Mouse (Mus musculus): Measurements from ENCODE around the gene Itgax.

Itgax gene

DNA sequence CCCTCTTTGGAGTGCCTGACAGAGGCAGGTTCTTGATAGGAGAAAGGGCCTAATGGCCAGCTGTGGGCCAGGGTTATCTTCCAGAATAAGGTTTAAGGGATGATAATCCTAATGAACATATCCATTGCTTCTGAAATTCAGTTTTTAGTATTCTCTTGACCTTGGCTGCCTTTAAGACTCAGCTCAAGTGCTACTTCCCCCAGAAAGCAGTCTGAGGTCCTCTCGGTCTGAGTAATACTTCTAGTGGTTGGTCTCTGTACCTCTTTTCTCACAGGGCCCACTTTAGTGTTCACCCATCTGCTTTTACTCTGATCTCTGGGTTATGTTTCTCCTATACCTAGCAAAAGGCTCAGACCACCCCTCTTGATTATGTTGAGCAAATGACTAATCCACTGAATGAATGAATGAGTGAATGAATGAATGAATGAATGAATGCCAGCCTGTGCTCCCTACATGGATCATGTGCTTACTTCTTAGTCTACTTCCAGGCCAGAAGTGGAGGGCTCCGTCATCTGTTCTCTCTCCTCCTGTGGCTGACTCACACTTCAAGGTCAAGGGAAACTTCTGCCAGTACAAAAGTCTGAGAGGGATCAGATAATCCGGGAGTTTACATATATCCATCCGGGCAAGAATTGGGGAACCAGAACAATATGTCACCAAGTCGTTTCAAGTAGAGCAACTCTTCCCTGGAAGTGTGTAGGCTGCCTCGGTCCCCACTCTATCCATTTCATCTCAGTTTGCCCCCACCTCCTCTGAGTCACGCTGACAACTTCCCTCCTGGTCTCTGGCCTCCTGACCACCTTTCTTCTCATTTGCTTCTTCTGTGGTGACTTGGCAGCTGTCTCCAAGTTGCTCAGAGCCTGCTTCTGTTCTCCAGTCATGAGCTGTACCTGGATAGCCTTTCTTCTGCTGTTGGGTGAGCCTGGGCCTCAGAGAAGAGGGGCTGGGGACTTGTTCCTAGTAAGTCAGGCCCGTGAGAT, at the start of gene Itgax:
TSS of gene Itgax (plus strand) at position 807 of the 980 bp plus-strand sequence.
- DNase-seq (ENCODE audit: low spot score) = no peak

DNA sequence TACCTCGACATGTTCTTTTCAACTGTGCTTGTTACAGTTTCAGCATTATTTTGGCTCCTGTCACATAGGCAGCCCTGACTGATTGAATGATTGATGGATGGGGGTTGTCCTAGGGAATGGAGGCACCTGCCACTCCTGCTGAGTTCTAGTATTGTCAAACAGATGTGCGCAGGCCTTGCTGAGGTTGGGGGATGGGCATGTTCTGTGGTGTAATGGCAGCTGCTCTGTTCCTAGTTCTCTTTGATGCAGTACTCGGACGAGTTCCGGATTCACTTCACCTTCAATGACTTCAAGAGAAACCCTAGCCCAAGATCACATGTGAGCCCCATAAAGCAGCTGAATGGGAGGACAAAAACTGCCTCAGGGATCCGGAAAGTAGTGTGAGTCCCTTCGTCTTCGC, 49.3 kb upstream of the Itgax start:
- DNase-seq (ENCODE audit: low spot score) = no peak

GRCm38 (mm10) chr7:128089141-128089540, 40.2 kb upstream of the Itgax start:
- no peak for DNase-seq (ENCODE audit: low spot score)

- peak; percentile 17 for DNase-seq (ENCODE audit: low spot score)
Observed at GRCm38 (mm10) chr7:128098135-128098534, 31.2 kb upstream of the Itgax start.

DNA sequence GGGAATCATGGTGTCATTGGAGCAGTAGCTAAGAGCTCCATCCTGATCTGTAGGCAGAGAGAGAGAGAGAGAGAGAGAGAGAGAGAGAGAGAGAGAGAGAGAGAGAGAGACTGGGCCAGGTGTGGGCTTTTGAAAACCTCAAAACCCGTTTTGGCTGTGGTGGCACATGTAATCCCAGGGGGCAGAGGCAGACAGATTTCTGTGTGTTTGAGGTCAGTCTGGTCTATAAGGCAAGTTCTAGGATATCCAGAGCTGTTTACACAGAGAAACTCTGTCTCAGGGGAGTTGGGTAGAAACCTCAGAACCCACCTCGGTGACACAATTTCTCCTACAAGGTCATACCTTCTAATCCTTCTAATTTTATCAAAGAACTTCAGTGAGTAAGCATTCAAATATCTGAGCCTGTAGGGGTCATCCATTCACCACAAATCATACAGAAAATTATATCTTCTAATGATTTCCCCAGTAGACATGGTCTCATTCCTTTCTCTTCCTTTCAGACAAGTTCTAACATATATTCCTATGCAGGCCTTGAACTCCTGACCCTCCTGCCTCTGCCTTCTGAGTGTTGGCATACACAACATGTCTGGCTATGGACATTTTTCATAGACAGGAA, 28.5 kb upstream of the Itgax start:
- DNase-seq (ENCODE audit: low spot score) = no peak

DNA sequence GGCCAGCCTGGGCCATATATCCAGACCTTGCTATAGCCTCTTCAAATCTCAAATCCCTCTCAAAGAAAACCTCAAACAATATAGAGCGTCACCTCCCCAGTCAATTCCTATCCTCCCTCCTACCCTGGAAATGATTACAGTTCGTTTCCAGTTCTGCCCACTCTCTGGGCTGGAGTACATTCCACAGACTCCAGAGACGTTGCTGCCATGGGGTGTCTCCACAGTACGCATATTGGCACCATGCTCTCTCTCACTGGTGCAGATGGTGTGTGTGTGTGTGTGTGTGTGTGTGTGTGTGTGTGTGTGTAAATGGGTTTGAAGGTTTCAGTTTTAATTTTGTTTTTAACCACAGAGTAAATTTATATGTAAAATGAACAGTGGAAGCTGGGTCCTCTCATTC, 24.1 kb upstream of the Itgax start:
- no peak for DNase-seq (ENCODE audit: low spot score)

DNA sequence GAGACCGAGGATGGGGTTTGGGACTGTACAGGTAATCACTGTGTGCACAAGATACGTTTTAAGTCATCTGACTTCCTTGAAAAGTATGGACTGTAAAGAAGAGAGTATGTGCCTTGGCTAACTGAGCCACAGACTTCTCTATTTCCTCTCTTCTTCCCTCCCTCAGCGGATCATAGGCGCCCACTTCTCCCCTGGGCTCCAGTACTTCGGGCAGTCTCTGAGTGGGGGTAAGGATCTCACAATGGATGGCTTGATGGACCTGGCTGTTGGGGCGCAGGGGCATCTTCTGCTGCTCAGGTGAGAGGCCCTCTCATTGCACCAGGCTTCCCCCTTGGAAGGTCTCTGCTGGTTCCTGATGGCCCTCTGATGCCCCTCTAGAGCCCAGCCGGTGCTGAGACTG, 21.9 kb upstream of the Itgax start:
- DNase-seq (ENCODE audit: low spot score) = no peak

DNA sequence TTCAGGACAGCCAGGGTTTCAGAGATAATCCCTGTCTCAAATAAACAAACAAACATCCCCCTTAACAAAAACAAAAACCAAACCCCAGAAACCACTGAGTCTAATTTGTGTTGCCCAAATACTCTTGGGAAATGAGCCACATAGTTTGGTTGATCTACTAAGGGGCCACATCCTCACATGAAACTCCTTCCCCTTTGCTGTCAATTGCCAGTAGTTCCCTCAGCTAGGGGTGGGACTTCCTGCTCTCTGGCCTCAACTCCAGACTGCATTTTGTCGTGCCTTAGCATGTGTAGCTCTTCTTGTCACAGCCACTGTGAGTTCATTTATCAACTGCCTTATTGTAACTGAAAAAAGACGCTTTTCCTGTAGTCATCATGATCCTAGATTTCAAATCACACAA, 19.0 kb upstream of the Itgax start:
- no peak for DNase-seq (ENCODE audit: low spot score)

- DNase-seq (ENCODE audit: low spot score) = no peak
Observed at GRCm38 (mm10) chr7:128112131-128112530, 17.2 kb upstream of the Itgax start.

- no peak for DNase-seq (ENCODE audit: low spot score)
Observed at GRCm38 (mm10) chr7:128114371-128115105, 14.8 kb upstream of the Itgax start.

GRCm38 (mm10) chr7:128115211-128115958, 14.0 kb upstream of the Itgax start:
- DNase-seq (ENCODE audit: low spot score) = no peak

DNA sequence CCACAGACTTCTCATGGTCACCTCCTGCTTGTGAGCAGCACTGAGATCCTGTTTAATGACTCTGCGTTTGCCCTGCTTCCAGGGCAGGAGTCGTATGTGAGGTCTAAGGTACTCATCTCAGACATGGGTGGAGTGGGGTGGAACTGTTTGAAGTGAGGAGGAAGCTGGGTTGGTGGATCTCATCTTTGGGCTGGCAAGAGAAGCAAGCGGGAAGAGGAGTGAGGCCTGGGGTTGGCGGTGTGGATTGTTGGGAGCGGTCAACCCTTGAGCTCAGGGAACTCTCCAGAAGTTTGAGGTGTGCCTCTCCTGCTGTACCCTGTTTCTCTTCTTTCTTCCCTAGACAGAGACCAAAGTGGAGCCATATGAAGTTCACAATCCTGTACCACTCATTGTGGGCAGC, 13.0 kb upstream of the Itgax start:
- DNase-seq (ENCODE audit: low spot score) = no peak

DNA sequence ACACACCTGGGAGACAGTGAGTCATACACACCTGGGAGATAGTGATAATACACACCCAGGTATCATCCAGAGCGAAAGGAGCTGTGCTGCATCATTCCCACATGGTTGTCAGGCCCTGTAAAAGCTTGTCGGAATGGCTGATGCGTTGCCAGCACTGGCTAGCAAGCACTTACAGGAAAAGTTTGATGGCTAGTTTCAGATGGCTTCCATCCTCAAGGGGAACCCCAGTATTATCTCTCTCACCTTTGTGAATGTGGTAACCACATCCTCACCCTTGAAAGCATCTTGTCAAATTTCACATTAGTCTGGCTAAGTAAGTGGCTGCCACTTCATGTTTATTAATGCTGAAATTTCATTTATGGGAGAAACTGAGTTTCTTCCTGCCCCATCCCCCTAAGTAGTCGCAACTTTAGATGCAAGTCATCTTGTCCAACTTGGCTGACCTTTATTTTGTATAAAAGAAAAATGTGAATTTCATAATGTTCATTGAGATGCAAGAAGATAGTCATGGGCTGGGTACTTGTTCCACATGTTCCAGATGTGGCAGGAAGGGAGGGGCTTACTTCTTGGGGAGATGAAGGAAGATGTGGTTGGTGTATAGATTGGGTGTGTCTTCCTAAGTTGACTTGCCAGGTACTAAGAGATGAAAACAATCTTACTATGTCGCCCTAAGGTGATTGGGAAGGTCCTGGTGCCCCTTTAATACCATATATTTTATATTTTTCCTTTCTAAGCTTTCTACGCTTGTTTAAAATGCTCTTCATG, 9.4 kb upstream of the Itgax start:
- no peak for DNase-seq (ENCODE audit: low spot score)

- no peak for DNase-seq (ENCODE audit: low spot score)
Observed at GRCm38 (mm10) chr7:128132148-128132547, 2.8 kb downstream of the Itgax start.

- DNase-seq (ENCODE audit: low spot score) = no peak
Observed at GRCm38 (mm10) chr7:128133596-128133995, 4.2 kb downstream of the Itgax start.

GRCm38 (mm10) chr7:128136927-128137326, 7.6 kb downstream of the Itgax start:
- no peak for DNase-seq (ENCODE audit: low spot score)

GRCm38 (mm10) chr7:128139611-128140010, 10.3 kb downstream of the Itgax start:
- no peak for DNase-seq (ENCODE audit: low spot score)

DNA sequence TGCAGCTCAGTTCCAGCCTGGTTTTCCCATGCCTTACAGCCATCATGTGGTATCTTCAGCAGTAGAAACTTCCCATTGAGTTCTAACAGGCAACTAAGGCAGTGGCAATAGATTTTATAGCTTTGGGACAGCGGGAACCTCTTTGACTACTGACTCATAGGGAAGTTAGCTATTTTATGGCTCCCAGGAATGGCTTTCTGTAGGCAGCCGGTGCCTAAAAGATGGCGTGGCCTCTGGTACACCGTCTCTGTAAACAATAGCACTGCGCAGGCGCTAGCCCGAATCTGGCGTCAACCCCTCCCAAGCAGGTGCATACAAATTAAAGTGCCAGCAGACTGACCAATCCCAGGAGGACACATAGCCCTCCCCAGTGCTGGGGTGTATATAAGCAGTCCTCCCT, 21.6 kb downstream of the Itgax start:
- no peak for DNase-seq (ENCODE audit: low spot score)

- DNase-seq (ENCODE audit: low spot score) = no peak
Observed at GRCm38 (mm10) chr7:128154076-128154475, 24.7 kb downstream of the Itgax start, which contains the start of gene Itgad. Gene Itgad (plus strand): TSS chr7:128154376.

DNA sequence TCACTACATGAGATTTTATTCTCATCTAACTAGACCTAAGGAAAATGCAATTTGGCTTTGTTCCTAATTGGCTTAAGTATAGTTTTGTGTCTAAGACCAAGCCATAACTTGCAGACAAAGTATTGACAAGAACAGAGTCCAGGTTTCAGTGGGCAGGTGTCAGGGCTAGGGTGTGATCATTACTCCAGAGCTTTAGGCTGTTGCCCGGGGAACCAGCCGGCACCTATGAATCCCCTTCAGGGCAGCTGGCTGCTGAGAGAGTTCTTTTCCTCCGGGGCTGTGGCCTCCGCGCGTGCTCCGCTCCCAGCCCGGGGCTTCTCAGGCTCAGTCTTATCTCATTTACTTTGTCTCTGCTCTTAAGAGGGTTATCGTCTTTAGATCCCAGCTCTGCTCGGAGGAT, 25.6 kb downstream of the Itgax start:
- DNase-seq (ENCODE audit: low spot score) = no peak
